14 mouse cellular contexts compared by ENCODE assay signal in the genomic region with DNA sequence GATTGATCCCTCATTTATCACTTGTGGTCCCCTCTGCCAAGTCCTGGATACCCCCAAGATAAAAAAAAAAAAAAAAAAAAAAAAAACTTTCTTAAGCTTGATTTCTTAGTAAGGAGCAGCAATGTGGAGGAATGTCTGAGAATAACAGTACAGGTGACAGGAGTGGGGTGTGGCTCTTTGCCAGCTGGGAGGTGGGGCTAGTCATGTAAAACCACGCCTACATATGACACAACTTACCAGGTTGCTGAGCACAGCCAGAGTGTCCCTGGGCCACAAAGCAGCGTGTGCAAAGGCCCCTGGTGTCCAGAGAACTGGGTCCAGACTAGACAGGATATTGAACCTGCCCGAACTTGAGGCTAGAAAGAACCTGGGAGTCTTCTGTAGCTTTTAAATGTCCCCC.
DNase-seq lines count a peak whose midpoint lies in the region; ATAC-seq and TF ChIP-seq lines count a peak whose summit lies in the region.
"Had no signal": no experiment of that assay in that cellular context is flagged by ENCODE, and none has a peak within 500 bp of the region (broad histone marks: within the 10 kb centered on the region; RNA-seq: fewer than 3 reads in every experiment).

No protein-coding gene starts in this region.

- no peak overlapping the region for H3K4me2 ChIP-seq in forebrain, embryonic 12.5 days
- no peak overlapping the region for H3K4me2 ChIP-seq in forebrain, postnatal 0 days (ENCODE audit: low read depth)
- no peak overlapping the region for H3K4me2 ChIP-seq in hindbrain, embryonic 15.5 days
- H3K4me2 ChIP-seq in hindbrain, postnatal 0 days (ENCODE audit: low read depth, low read length), result no peak overlapping the region
- H3K4me2 ChIP-seq: kidney, embryonic 15.5 days; limb, embryonic 13.5 days; lung, embryonic 15.5 days had no signal

- peaks cover 66% of the 10 kb centered on the region for H3K4me1 ChIP-seq in forebrain, embryonic 12.5 days
- no peaks in the 10 kb centered on the region for H3K4me1 ChIP-seq in forebrain, postnatal 0 days (ENCODE audit: insufficient read depth)
- H3K4me1 ChIP-seq in hindbrain, embryonic 15.5 days (replicated peaks), result peaks cover 44% of the 10 kb centered on the region
- 0 out of 2 replicates have a peak, but pooled peaks cover 7% of the 10 kb centered on the region for H3K4me1 ChIP-seq in hindbrain, postnatal 0 days (ENCODE audit: insufficient read depth, low read length)
- peaks cover 23% of the 10 kb centered on the region for H3K4me1 ChIP-seq in thymus, adult 2 months (replicated peaks; ENCODE audit: control insufficient read depth, insufficient read depth, low read length)

- no peak for DNase-seq in forebrain, postnatal 0 days
- DNase-seq in hindbrain, postnatal 0 days (ENCODE audit: low spot score), result no peak
- DNase-seq in thymus, adult 2 months, result no peak
- DNase-seq in thymus, postnatal 25 days, result no peak
- DNase-seq in adrenal gland, postnatal 25 days, result no peak
- no peak for DNase-seq in layer of hippocampus, adult 9-11 months
- DNase-seq: cerebellum, adult 9-11 months; heart, adult 18-20 months had no signal

- H3K4me3 ChIP-seq in forebrain, embryonic 12.5 days (replicated peaks), result no peak overlapping the region
- no peak overlapping the region for H3K4me3 ChIP-seq in forebrain, postnatal 0 days (ENCODE audit: low read depth, low read length)
- no peak overlapping the region for H3K4me3 ChIP-seq in hindbrain, embryonic 15.5 days
- H3K4me3 ChIP-seq in hindbrain, postnatal 0 days (ENCODE audit: low read length), result no peak overlapping the region
- no peak overlapping the region for H3K4me3 ChIP-seq in thymus, adult 2 months (ENCODE audit: control insufficient read depth, insufficient read depth, low read length)
- H3K4me3 ChIP-seq: kidney, embryonic 15.5 days; left cerebral cortex, adult 2 months; limb, embryonic 13.5 days; lung, embryonic 15.5 days had no signal

- no peaks in the 10 kb centered on the region for H3K9me3 ChIP-seq in forebrain, embryonic 12.5 days
- no peaks in the 10 kb centered on the region for H3K9me3 ChIP-seq in forebrain, postnatal 0 days (ENCODE audit: low read length)
- no peaks in the 10 kb centered on the region for H3K9me3 ChIP-seq in hindbrain, embryonic 15.5 days
- H3K9me3 ChIP-seq in hindbrain, postnatal 0 days (ENCODE audit: low read length), result no peaks in the 10 kb centered on the region
- H3K9me3 ChIP-seq: kidney, embryonic 15.5 days; limb, embryonic 13.5 days; lung, embryonic 15.5 days had no signal

- H3K9ac ChIP-seq in forebrain, embryonic 12.5 days, result no peak overlapping the region
- no peak overlapping the region for H3K9ac ChIP-seq in forebrain, postnatal 0 days
- no peak overlapping the region for H3K9ac ChIP-seq in hindbrain, embryonic 15.5 days
- no peak overlapping the region for H3K9ac ChIP-seq in hindbrain, postnatal 0 days (replicated peaks; ENCODE audit: low read length)
- H3K9ac ChIP-seq: kidney, embryonic 15.5 days; limb, embryonic 13.5 days; lung, embryonic 15.5 days had no signal

- TF ChIP-seq CTCF in forebrain, postnatal 0 days (IDR thresholded peaks at IDR 0.05; ENCODE audit: low read depth), result no peak
- TF ChIP-seq CTCF in hindbrain, postnatal 0 days (IDR thresholded peaks at IDR 0.05; ENCODE audit: low read depth), result no peak
- TF ChIP-seq CTCF in thymus, adult 2 months (IDR thresholded peaks at IDR 0.05; ENCODE audit: borderline replicate concordance, control insufficient read depth, extremely low read depth, insufficient read depth, low read length, poor library complexity), result no peak

- H3K27me3 ChIP-seq in forebrain, embryonic 12.5 days, result no peaks in the 10 kb centered on the region
- H3K27me3 ChIP-seq in forebrain, postnatal 0 days (ENCODE audit: insufficient read depth, low read length), result no peaks in the 10 kb centered on the region
- no peaks in the 10 kb centered on the region for H3K27me3 ChIP-seq in hindbrain, embryonic 15.5 days
- H3K27me3 ChIP-seq in hindbrain, postnatal 0 days (ENCODE audit: insufficient read depth, low read length), result no peaks in the 10 kb centered on the region
- no peaks in the 10 kb centered on the region for H3K27me3 ChIP-seq in thymus, adult 2 months (ENCODE audit: control insufficient read depth, insufficient read depth, low read length)
- H3K27me3 ChIP-seq: kidney, embryonic 15.5 days; limb, embryonic 13.5 days; lung, embryonic 15.5 days had no signal

- WGBS in forebrain, embryonic 12.5 days, result 86% methylated on average over 3 of the region's 3 CpGs
- 89% methylated on average over 3 of the region's 3 CpGs for WGBS in forebrain, postnatal 0 days
- 93% methylated on average over 3 of the region's 3 CpGs for WGBS in hindbrain, embryonic 15.5 days
- WGBS in hindbrain, postnatal 0 days, result 81% methylated on average over 3 of the region's 3 CpGs
- WGBS in thymus, adult 2 months, result 79% methylated on average over 3 of the region's 3 CpGs

- TF ChIP-seq POLR2A in thymus, adult 2 months (IDR thresholded peaks at IDR 0.05; ENCODE audit: control insufficient read depth, extremely low read depth, insufficient read depth, low read length, poor library complexity), result no peak

- no peak for ATAC-seq in forebrain, embryonic 12.5 days (ENCODE audit: low FRiP score)
- no peak for ATAC-seq in forebrain, postnatal 0 days
- no peak for ATAC-seq in hindbrain, embryonic 15.5 days (ENCODE audit: low FRiP score, low read depth)
- no peak for ATAC-seq in hindbrain, postnatal 0 days

- H3K36me3 ChIP-seq in forebrain, embryonic 12.5 days (replicated peaks), result peaks cover 85% of the 10 kb centered on the region
- H3K36me3 ChIP-seq in forebrain, postnatal 0 days (ENCODE audit: insufficient read depth), result peaks cover 20% of the 10 kb centered on the region
- peaks cover 21% of the 10 kb centered on the region for H3K36me3 ChIP-seq in hindbrain, embryonic 15.5 days
- H3K36me3 ChIP-seq in hindbrain, postnatal 0 days (ENCODE audit: insufficient read depth, low read length), result peaks cover 33% of the 10 kb centered on the region
- H3K36me3 ChIP-seq in thymus, adult 2 months (ENCODE audit: control insufficient read depth, insufficient read depth, low read length), result peaks cover 15% of the 10 kb centered on the region

- H3K27ac ChIP-seq in forebrain, embryonic 12.5 days, result peak overlapping the region; percentile 65; the same call in 1 of the 2 replicates
- H3K27ac ChIP-seq in forebrain, postnatal 0 days (ENCODE audit: low read depth, low read length), result no peak overlapping the region
- peak overlapping the region; percentile 40 for H3K27ac ChIP-seq in hindbrain, embryonic 15.5 days (replicated peaks)
- no peak overlapping the region for H3K27ac ChIP-seq in hindbrain, postnatal 0 days
- peak overlapping the region; percentile 44; the same call in 1 of the 2 replicates for H3K27ac ChIP-seq in thymus, adult 2 months (ENCODE audit: control insufficient read depth, insufficient read depth, low read length)
- H3K27ac ChIP-seq: kidney, embryonic 15.5 days; left cerebral cortex, adult 2 months; lung, embryonic 15.5 days had no signal

Comparison
In these comparisons a context has a peak if more than half of its experiments do, and no peak if none do; other contexts are left out.
1. H3K27ac ChIP-seq: peak in forebrain, embryonic 12.5 days (single experiment), hindbrain, embryonic 15.5 days (single experiment) and thymus, adult 2 months (single experiment); none in forebrain, postnatal 0 days (single experiment) and hindbrain, postnatal 0 days (single experiment).